Mouse (Mus musculus): Measurements from ENCODE around the gene Stx8.

Stx8 gene

DNA sequence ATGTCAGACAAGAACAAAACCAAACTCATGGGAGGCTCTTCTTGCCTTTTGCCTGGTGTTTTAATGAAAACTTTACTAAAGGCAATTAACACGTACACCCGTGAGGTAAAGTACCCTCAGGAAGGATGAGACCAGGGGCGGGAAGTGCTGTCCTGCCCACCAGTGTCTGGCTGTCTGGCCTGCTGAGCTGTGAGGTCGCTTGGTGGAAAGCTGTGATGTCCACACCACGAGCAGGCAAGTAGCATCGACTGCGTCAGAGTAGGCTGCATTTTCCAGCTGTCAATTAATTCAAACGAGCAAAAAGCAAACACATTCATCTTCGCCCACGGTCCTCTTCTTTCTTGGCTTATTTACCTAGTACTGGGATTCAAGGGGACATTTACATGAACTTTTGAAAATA is 232.7 kb downstream of the Stx8 start:
- no peak for DNase-seq (ENCODE audit: low spot score in 2 of 2)

DNA sequence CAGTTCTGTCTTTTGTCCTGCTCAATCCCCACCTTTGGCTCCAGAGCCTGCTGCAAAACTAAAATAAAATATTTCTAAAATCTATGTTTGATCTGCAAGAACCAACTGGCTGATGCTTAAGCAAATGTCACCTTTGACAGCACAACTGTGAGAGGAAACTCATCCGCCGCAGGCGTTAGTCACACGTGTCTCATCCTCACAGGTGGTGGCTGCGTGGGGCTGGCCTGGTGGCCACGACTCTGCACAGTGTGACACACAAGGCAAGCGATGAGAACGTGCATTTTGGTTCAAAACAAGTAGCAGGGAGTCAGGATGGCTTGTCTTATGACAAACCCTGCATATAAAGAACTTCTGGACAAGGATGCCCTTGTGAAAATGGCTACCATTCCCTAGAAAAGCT is 233.1 kb downstream of the Stx8 start:
- no peak for DNase-seq (ENCODE audit: low spot score in 2 of 2)

DNA sequence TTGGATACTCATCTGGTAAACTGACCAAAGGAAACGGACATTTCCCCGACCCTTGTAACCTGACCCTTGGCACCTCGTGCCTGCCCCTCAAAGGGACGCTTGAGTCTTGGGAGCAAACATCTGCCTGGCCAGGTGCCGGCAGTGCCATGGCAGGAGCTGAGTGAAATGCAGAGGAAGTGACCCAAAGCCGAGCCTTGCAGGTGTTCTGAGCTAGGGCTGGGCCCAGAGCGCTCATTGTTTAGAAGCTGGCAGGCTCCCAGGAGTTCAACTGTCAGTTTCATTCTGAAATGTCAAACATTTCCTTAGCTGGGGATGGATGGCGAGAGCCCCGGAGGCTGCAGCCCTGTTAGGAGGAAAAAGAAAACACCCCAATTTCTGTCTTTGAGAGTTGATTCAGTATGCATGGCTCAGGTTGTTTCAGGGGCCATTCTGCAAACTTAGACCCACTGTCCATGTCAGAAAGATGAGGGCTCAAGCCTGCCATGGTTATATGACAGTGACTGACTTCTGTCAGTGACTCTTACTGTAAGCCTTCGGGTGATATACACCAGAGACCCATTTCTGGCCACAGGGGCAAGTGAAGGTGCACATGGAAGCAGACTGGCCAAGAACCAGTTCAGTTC is 233.9 kb downstream of the Stx8 start:
- no peak for DNase-seq (ENCODE audit: low spot score in 2 of 2)

DNA sequence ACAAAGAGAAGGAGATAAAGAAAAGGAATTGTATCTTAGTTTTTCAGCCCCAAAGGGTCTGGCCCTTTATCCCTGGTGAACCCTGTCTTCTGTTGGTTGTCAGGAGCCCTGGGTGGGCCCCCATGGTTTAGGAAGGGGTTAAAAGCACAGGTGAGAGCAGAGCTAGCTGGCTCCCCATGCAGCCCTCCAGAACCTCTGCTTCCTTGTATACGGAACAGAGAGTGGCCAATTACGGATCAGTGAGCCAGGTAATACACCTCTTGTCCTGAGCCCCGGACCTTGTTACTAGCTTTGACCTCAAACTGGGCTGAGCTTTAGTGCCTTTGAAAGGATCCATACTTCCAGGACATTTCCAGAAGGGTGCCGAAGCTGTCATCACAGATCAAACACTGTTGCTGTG is 234.5 kb downstream of the Stx8 start:
- no peak for DNase-seq (ENCODE audit: low spot score in 2 of 2)

DNA sequence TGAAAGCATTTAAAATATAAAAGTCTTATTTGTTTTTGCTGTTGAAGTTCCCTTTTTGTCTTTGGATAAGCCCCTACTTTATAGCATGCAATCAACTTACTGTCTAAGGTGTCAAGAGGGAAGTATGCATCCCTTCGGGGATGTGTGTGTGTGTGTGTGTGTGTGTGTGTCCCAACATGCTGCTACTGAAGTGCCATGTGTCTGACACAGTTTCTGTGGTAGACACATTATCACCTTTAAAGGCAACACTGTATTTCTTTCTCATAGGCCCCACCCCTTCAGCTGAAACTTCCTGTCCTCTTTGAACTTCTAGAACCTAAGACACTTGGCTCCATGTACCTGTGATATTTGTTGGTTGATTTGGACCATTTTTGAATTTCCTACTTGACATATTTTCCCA is 235.1 kb downstream of the Stx8 start:
- no peak for DNase-seq (ENCODE audit: low spot score in 2 of 2)

DNA sequence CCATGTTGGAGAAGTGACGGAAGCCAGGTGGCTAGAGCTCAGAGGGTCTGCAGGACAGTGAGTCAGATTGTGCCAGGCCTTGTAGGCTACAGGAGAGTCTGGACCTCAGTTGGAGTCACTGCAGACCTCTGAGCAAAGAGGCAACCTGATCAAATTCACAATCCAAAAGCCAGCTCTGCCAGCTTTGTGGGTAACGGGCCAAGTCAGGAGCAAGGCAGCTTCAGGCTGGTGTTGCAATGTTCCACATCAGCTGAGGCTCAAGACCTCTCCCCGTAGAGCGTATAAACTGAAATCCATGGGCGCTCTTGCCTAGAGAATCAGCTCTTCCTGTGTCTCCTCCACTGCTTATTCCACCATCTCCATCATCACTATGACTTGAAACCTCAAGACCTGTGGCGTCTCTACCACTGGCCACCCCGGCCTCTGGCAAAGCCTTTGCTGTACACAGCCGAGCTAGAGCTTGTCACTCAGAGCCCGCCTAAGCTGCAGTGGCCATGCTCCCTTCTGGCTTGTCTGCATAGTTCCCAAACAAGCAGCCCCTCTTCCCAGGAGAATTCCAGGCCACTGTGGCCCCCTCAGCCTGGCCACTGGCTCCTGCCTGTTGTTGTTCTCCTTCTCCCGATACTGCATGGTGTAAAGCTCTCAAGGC is 235.9 kb downstream of the Stx8 start:
- no peak for DNase-seq (ENCODE audit: low spot score in 2 of 2)

DNA sequence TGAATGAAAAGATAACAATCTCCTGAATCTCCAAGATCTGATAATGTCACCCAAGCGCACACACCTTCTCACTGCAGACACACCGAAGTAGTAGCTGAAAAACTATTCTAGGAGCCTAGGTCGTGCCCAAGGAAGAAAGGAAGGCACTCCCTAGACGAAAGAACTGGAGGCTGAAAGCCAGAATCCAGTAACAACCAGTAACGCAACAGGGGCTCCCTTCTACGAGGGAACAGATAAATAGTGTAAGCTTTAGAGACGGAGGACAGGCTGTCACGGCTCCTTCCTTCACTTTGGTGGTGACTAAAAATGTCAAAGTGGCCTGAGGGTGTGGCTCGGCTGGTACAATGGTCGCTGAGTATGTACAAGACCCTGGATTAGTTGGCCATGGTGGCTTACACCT is 236.6 kb downstream of the Stx8 start:
- DNase-seq (ENCODE audit: low spot score in 2 of 2), result no peak

DNA sequence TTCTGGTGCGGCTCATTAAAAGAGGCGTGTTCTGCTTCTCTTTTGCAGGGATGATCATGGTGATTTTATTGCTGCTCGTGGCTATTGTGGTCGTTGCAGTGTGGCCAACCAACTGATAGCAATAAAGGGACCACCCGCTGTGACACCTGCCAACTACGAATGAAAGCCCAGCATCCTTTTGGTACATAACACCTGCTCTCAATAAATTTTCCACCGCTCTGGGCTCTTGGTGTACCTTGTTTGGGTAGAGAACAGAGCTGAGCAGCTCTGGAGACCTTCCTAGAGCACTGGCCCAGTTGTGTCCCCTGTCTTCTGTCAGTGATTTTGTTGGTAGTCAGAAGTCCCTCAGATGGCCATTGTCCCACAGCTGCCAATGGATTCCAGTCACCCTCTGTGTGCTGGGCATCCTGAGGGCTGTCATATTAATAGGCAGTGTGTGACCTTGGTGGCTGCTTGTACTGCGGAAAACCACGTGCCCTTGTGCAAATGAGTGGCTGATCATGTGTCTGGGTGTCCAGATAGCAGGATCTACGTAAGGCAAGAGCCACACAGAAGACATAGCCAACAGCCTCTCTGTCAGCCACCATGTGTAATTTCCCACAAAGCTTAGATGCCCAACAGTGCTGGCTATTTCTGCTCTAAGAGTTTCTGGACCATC is 237.8 kb downstream of the Stx8 start:
- DNase-seq (ENCODE audit: low spot score in 2 of 2), result no peak

DNA sequence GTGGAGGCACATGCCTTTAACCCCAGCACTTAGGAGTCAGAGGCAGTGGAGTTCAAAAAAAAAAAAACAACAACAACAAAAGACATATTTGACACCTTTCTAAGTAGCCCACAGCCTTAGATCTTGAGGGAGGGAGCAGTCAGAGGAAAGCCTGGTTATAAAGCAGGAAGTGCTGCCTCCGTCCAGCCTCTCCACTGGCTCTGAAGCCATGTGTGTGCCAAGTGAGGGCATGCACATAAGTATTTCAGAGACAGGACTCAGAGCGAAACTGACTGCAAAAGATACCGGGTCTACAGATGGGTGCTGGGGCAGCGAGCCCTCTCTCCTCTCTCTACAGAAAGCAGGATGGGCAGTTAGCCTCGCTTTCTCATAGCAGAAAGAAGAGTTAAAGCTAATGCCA is 238.4 kb downstream of the Stx8 start:
- no peak for DNase-seq (ENCODE audit: low spot score in 2 of 2)

DNA sequence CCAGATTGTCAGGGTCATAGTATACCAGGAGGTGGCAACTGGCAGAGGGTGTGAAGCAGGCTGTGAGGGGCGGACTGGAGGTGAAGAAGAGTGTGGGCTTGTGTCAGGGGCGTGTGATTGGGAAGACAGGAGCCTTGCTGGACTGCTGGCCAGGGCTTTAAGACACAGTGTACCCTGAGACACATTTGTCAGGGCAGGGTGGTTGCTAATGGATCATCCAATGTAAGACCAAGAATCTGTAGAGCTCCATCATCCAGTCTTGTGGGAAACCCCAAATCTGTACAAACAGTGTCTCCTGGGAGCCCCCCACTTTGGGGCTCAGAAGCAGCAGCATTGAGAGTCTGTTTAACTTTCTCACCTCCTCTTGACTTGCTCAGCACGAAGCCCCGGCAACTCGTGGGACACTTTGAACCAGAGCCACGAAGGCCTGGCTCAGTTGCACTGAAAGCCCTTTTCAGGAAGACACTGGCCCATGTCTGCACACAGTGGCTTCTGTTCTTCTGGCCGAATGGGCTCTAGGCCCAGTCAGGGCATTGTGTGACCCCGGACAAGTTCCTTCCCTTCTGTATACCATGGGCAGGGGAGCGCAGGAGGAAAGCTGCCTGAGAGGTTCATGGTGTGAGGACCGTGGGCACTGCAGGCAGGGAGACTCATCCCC is 239.7 kb downstream of the Stx8 start:
- DNase-seq (ENCODE audit: low spot score in 2 of 2), result peak in 1 of 2 experiments; percentile 38

DNA sequence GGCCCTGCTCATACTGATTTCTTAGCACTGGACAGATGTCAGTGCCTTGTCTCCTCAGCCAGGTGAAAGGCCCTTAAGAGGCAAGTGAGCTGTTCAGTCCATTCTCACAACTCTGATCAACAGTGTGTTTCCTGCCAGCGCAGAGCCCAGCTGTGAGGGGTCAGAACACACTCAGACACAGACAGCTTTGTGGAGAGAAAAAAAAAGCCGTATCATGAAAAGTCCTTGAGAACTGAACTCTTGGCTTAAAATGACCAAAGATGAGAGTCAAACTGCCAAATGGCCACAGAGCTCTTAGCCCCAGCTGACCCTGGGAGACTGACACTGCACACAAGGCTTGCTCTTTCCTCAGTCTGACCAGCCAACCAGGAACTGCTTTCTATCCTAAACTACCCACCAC is 242.0 kb downstream of the Stx8 start:
- DNase-seq (ENCODE audit: low spot score in 2 of 2), result no peak

DNA sequence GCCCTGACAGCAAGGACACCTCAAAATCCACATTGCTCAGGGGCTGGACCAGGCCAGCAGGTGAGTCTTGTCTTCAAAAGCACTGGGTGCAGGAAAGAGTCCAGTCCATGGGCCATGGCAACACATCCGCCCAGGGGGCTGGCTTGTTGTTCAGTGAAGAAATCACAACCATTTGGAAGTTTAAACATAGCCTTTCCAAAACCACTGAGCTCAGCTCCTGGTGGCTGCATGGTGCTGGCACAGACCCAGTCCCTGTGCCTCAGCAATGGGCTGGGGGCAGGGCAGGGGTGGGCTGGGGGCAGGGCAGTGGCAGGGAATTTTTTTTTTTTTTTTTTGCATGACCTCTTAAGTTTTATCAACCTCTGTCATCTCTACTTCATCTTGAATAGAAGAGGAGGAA is 242.6 kb downstream of the Stx8 start:
- no peak for DNase-seq (ENCODE audit: low spot score in 2 of 2)

DNA sequence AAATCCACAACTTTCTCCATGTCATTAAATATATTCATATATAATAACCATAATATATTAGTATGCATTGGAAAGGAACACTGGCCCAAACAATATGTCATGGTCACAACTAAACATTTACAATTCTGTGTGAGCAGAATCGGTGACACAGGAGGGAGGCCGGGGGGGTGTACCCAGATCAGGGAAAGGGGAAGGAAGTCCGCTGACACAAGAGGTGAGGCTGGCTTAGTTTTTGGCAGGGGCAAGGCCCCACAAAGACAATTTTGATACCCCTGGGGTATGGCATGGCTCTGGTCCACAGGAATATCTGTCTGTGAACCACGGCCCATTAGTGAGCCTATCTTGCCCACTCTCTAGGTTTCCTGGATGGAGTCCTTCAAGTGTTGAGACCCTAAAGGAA is 243.5 kb downstream of the Stx8 start:
- DNase-seq (ENCODE audit: low spot score in 2 of 2), result no peak

DNA sequence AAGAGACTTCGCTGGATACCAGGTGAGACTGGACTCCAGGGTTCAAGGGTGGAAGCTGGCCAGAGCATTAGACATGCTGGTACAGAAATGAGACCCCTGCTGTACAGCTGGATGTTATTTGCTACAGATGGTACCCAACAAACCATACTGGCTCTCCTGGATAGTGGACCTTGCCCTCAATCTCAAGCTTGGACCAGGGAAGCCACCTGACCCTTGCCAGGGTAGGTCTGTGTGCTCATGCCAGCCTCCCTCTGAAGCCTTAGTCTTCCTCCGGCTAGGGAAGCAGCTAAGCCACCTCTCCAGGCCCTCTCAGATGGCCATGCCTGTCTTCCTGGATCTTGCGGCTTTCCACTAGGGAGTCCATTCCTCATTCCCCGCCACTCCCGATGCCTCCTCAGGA is 244.7 kb downstream of the Stx8 start:
- no peak for DNase-seq (ENCODE audit: low spot score in 2 of 2)

DNA sequence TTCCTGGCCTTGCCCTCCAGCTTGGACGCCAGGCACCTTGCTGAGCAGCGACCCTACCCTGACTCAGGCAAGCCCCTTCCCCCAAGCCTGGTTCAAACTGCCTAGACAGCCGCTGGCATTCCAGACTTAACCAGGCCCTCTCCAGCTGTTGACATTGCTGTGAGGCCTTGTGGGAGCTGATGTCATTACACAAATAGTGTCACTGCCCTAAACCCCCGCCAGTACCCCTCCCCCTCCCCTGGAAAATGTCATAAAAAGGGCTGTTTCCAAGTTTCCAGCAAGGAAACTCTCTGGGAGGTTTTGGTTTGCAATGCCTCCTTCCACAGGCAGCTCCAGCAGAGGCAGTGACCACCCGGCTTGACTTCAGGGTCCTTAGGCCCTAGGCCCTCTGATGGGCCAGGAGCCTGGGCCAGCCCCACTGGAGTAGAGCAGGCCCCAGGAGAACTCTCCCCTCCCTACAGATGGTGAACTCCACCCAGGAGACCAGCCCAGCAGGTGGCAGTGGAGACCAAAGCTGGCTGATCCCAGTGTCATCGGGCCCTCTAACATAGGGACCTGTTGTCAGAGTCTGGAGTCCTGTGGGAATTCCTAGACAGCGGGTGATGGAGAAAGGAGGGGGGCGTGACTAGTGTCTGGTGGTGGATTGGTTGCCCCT is 246.1 kb downstream of the Stx8 start:
- DNase-seq (ENCODE audit: low spot score in 2 of 2), result no peak

DNA sequence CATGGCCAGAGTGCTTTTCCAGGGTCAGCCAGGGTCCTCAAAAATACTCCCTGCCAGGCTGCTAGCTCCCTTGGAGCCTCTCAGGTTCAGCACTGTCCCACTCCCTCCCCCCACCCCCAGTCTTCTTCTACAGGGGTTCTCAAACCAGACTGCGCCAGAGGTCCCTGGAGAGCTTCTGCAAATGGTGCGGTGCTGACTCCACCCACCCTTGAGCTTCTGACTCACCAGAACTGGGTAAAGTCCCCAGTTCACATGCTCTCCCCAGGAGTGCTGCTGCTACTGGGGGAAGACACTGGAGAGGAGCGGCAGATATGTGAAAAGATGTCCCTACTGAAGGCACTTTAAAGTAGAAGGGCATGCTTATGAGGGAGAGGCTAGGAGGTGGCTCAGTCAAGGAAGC is 247.9 kb downstream of the Stx8 start:
- DNase-seq (ENCODE audit: low spot score in 2 of 2), result no peak

DNA sequence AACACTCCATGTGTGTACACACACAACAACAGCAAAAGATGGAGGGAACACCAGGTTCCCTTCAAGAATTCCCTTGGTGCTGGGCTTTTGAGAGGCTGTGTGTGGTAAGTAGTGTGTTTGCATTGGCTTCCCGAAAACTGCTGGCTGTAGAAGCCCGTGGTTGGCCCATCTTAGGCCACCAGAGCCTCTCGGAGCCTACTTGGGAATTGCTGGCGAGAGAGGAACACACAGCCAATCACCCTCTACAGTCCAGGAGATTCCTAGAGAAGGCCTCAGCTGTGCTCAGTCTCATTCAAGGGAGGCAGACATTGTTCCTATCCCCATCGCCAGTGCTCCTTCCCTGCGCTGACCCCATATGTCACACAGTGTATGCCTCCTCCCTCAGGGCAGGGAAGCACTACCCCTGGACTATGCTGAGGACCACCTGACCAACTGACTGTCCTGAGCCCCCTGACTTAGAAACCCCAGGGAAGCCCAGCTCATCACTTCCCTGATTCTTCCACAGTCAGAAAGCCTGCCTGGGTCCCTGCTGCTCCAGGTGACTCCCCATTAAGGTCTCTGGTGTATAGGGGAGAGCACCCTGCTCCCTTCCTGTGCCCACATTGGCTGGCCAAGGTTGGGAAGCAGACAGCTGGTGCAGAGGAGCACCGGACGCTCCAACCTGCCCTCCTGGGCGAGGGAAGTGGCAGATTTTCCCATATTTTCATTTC is 248.7 kb downstream of the Stx8 start:
- no peak for DNase-seq (ENCODE audit: low spot score in 2 of 2)

DNA sequence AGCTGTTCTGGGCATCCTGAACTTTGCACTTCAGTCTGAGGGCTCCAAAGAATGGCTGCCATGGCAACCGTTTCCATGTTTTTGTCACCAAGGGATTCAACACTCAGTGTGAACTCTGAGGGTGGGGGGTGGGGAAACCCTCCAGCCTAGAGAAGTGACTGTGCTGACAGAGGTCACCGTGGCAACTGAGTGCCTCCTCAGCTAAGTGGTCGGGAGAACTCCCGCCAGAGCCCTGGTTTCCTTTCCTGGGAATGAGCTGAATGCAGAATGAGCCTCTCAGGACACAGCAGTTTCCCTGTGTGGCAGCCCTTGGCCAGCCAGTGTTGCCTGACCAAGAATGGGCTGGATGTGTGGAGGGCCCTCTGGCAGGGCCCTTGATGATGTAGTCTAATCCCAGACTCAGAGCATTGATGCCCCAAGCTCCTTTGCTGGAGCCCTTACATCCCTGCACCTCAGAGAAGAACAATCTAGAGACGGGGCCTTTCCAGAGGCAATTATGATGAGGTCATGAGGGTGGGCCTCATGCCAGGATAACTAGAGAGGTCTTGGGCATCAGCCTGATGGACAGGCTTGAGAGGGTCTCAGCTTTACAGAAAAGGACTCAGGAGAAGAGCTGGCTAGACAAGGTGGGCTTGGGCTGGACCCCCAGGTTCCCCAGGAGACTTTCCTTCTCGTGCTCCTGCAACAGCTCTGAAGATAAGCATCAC is 249.4 kb downstream of the Stx8 start:
- no peak for DNase-seq (ENCODE audit: low spot score in 2 of 2)

DNA sequence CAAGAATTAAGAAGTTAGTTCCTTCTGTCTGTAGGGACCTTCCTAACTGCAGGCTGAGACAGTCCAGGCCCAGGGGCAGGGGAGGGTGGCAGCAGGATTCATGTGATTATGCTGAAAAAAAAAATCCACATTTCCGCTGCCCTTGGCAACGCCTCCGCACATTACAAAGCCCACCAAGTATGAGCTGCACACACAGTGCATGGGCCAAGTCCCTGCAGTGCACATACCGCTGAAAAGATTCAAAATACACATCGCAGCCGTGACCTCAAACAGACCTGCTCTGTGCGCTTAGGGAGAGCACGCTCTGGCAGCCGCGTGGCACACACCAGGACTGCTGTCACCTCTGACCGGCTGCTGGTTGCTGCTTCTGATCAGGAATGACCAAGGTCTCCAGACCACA is 250.0 kb downstream of the Stx8 start:
- no peak for DNase-seq (ENCODE audit: low spot score in 2 of 2)

DNA sequence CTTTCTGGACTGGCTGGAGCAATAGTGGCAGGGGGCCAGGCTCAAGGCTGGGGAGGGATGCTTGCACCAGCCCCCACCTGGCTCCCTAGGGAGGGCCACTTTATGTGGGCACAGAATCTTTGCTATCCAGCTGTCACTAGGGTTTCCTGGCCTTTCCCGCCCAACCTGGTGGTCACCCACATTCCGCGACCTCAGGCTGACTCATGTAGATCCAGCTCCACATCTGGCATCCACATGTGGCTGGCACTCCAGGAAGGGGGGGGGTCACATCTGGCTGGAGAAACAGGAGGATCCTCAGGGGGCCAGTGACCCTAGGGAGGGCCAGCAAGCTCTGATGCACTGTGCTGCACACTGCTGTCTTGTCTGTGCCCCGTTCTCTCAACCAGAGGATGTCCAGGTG is 254.7 kb downstream of the Stx8 start:
- no peak for DNase-seq (ENCODE audit: low spot score in 2 of 2)

DNA sequence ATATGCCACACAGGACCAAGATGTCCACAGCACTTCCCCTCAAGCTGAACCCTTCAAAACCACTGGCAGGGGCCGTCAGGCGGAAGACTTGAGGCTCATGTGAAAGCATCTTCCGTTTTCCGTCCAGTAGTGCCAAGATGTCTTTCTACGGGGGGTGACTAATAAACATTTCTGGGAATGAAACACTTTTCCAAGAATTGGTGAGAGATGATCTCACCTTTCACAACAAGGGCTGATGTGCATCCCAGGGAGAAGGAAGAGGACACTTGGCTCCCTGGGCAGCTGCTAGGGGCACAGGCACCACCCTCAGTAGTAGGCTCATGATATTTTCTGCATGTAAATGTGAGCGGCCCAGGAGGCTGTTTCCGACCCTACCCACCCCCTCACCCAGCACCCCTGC is 256.2 kb downstream of the Stx8 start:
- no peak for DNase-seq (ENCODE audit: low spot score in 2 of 2)

Data from frontal cortex, postnatal 36 days (tissue).